Mouse (Mus musculus) E14TG2a.4 (cell line): ENCODE measurements at regions not wholly inside any gene's neighbourhood (a gene's known extent, or its start where the extent isn't known, plus 50 kb on each side); places are given as distances from the start of the nearest gene placed in this dataset.

Source experiments
- CTCF ChIP-seq: conservative IDR thresholded peaks from 2 replicates; pipeline ENCODE4 v1.5.1; 2014; ENCODE audit warnings: low read length
- NANOG ChIP-seq: IDR thresholded peaks from 2 replicates; pipeline ENCODE4 v1.6.1; 2014; ENCODE audit warnings: borderline replicate concordance, low read length, mixed read lengths
- POU5F1 ChIP-seq: IDR thresholded peaks from 2 replicates; pipeline ENCODE4 v1.6.1; 2014; ENCODE audit warnings: low read length, borderline replicate concordance

GRCm38 (mm10) chr9:3161181-3161580 lies 124.5 kb downstream of the Gm10715 start:
- no peak for TF ChIP-seq CTCF
- TF ChIP-seq NANOG = no peak
- TF ChIP-seq POU5F1 = no peak
